Mouse (Mus musculus) forebrain, embryonic 14.5 days (tissue): ENCODE measurements around the gene Braf. TPM values are rescaled to one million over a fixed set of nuclear protein-coding genes. Genes with fewer than 3 reads are reported as not detected.
A peak's percentile ranks its signal among the peaks of the same experiment; 100 is the strongest.

Experiments
- ATAC-seq: fragments of 200-750 bp; cut with Nextera tagmentation; 2 replicates; pipeline ENCODE4 v1.8.0; 2017; ENCODE audit warnings: mild to moderate bottlenecking, moderate library complexity
- DNase-seq: peaks from one replicate; pipeline ENCODE4 v3.0.0-alpha.2; 2015; ENCODE audit warnings: low spot score
- H3K27ac ChIP-seq: fragments of 300-500 bp; sonication (generic); 2 replicates; pipeline ENCODE4 v1.5.1; 2014; ENCODE audit warnings: low read depth, mild to moderate bottlenecking, control low read depth, low read length, moderate library complexity
- H3K27me3 ChIP-seq: fragments of 300-500 bp; sonication (generic); replicated peaks from 2 replicates; pipeline ENCODE4 v1.6.1; 2014; ENCODE audit warnings: low read length, control low read depth, mixed read lengths; ENCODE audit not compliant: control insufficient read depth, insufficient read depth
- H3K36me3 ChIP-seq: fragments of 300-500 bp; sonication (generic); 2 replicates; pipeline ENCODE4 v1.6.1; 2014; ENCODE audit warnings: low read length, control low read depth; ENCODE audit not compliant: control insufficient read depth, insufficient read depth
- H3K4me1 ChIP-seq: fragments of 300-500 bp; sonication (generic); 2 replicates; pipeline ENCODE4 v1.6.1; 2014; ENCODE audit warnings: antibody characterized with exemption, low read length, control low read depth; ENCODE audit not compliant: control insufficient read depth, insufficient read depth
- H3K4me2 ChIP-seq: fragments of 300-500 bp; sonication (generic); 2 replicates; pipeline ENCODE4 v1.6.1; 2014; ENCODE audit warnings: mild to moderate bottlenecking, control low read depth, low read length
- H3K4me3 ChIP-seq: fragments of 300-500 bp; sonication (generic); 2 replicates; pipeline ENCODE4 v1.5.1; 2014; ENCODE audit warnings: low read depth, low read length, control low read depth
- H3K9ac ChIP-seq: fragments of 300-500 bp; sonication (generic); 2 replicates; pipeline ENCODE4 v1.6.1; 2014; ENCODE audit warnings: mild to moderate bottlenecking, low read length, control low read depth, moderate library complexity
- H3K9me3 ChIP-seq: fragments of 300-500 bp; sonication (generic); replicated peaks from 2 replicates; pipeline ENCODE4 v1.6.1; 2016; ENCODE audit warnings: low read length, control low read depth, mixed read lengths; ENCODE audit not compliant: control insufficient read depth
- WGBS: fragments of 180-500 bp; shearing (Covaris S2); extraction: QIAGEN DNeasy Blood & Tissue Kit; methylation state at CpG from one replicate; pipeline ENCODE4 v1.1.7; 2014; 5-methylcytosine and 5-hydroxymethylcytosine counted together
- polyA plus RNA-seq: library from polyadenylated mRNA; unstranded; fragments of >200 nt; fragmentation: Nextera tagmentation; extraction: Ambion mirVana; gene quantifications from 2 replicates; pipeline ENCODE4 v1.2.1, GENCODE M21; 2014

Gene Braf
- polyA plus RNA-seq, 1 experiment from 2014 or later: 13.4 TPM

- Histone ChIP-seq H3K27ac (no peak overlapping the region), H3K4me2 (no peak overlapping the region), H3K9me3 (no peaks in the 10 kb centered on the region), H3K36me3 (peaks cover 11% of the 10 kb centered on the region), H3K9ac (no peak overlapping the region), H3K4me3 (no peak overlapping the region), H3K4me1 (no peaks in the 10 kb centered on the region), H3K27me3 (no peaks in the 10 kb centered on the region)
- ATAC-seq (no peak), DNase-seq (no peak)
- WGBS: 25% methylated on average over 4 of the region's 4 CpGs
Measured at GRCm38 (mm10) chr6:39680524-39680923, 44.7 kb downstream of the Braf start.

DNA sequence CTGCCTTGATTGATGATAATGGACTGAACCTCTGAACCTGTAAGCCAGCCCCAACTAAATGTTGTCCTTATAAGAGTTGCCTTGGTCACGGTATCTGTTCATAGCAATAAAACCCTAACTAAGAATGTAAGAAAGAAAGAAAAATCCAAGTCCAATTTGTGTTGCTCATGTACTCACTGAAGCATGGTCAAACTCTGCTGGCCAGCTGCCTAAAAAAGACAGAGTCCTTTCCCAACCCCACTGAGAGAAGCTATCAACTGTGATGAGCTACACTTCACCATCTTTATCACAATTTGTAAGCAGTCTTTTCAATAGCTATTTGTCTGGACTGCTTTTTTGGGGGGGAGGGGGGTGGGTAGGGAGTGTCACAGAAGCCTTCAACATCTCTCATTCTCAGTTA, 47.0 kb downstream of the Braf start:
- WGBS: 97% methylated on average over 1 of the region's 1 CpGs
- no peaks in the 10 kb centered on the region for H3K4me1 ChIP-seq
- H3K9ac ChIP-seq: no peak overlapping the region
- no peak overlapping the region for H3K4me2 ChIP-seq
- ATAC-seq (no peak), DNase-seq (no peak)
- H3K4me3 ChIP-seq: no peak overlapping the region
- H3K27ac ChIP-seq: no peak overlapping the region
- H3K27me3 ChIP-seq: no peaks in the 10 kb centered on the region
- peaks cover 15% of the 10 kb centered on the region for H3K36me3 ChIP-seq
- no peaks in the 10 kb centered on the region for H3K9me3 ChIP-seq

DNA sequence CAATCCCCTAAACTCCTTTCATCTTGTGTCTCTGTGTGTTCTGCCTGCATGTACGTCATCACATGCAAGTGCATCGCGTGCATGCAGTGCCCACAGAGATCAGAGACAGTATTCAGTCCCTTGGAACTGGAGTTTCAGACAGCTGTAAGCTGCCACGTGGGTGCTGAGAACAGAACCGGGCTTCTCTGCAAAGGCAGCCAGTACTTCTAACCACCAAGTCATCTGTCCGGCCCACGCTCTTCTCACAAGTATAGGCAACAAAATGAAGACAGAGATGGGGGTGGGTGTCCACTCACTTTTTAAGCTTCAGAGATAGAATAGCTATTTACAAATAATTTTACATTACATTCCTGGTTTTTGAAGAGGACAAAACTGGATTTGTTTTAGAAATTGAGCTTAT, 50.2 kb downstream of the Braf start:
- Histone ChIP-seq H3K4me3 (no peak overlapping the region), H3K27me3 (no peaks in the 10 kb centered on the region), H3K27ac (no peak overlapping the region), H3K4me2 (no peak overlapping the region), H3K4me1 (no peaks in the 10 kb centered on the region), H3K9me3 (no peaks in the 10 kb centered on the region), H3K9ac (no peak overlapping the region), H3K36me3 (peaks cover 21% of the 10 kb centered on the region)
- no peak for ATAC-seq
- WGBS: 85% methylated on average over 7 of the region's 7 CpGs
- no peak for DNase-seq

- H3K4me1 ChIP-seq: no peaks in the 10 kb centered on the region
- no peak overlapping the region for H3K4me2 ChIP-seq
- ATAC-seq (no peak), DNase-seq (no peak)
- H3K27me3 ChIP-seq: no peaks in the 10 kb centered on the region
- no peak overlapping the region for H3K9ac ChIP-seq
- no peak overlapping the region for H3K4me3 ChIP-seq
- no peak overlapping the region for H3K27ac ChIP-seq
- WGBS: 93% methylated on average over 2 of the region's 2 CpGs
- peaks cover 44% of the 10 kb centered on the region for H3K36me3 ChIP-seq
- no peaks in the 10 kb centered on the region for H3K9me3 ChIP-seq
Measured at GRCm38 (mm10) chr6:39611296-39611695, 114.0 kb downstream of the Braf start.

GRCm38 (mm10) chr6:39610207-39610606, 115.1 kb downstream of the Braf start:
- WGBS: 66% methylated on average over 2 of the region's 2 CpGs
- peak; percentile 22 for DNase-seq

GRCm38 (mm10) chr6:39607365-39607764, 117.9 kb downstream of the Braf start:
- Histone ChIP-seq H3K36me3 (peaks cover 27% of the 10 kb centered on the region), H3K4me3 (no peak overlapping the region), H3K9ac (no peak overlapping the region), H3K4me1 (no peaks in the 10 kb centered on the region), H3K27ac (no peak overlapping the region), H3K4me2 (no peak overlapping the region), H3K27me3 (no peaks in the 10 kb centered on the region), H3K9me3 (no peaks in the 10 kb centered on the region)
- DNase-seq: no peak
- 79% methylated on average over 5 of the region's 5 CpGs for WGBS
- no peak for ATAC-seq

More at GRCm38 (mm10) chr6:39610207-39610606, 115.1 kb downstream of the Braf start:
- Histone ChIP-seq H3K36me3 (peaks cover 36% of the 10 kb centered on the region), H3K4me3 (no peak overlapping the region), H3K4me2 (no peak overlapping the region), H3K27me3 (no peaks in the 10 kb centered on the region), H3K4me1 (no peaks in the 10 kb centered on the region), H3K9ac (no peak overlapping the region), H3K27ac (no peak overlapping the region), H3K9me3 (no peaks in the 10 kb centered on the region)
- ATAC-seq: no peak

DNA sequence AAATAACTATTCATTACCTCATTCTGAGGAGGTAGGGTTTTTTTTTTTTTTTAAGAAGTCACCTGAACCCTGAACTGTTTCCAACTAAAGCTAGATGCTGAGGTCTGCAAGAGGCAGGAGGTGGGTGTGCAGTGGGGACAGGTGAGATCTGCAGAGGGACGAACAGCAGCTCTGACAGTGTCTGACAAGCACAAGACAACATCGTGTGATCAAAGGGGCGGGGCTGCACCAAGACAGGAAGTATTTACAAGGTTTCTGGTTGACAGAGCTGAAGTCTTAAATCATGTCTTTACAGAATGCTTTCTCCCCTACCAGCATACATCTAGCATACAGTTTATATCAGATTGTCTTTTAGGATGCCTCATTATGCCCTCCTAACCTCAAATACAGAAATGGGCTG, 118.4 kb downstream of the Braf start:
- no peak overlapping the region for H3K4me2 ChIP-seq
- H3K4me3 ChIP-seq: no peak overlapping the region
- H3K9ac ChIP-seq: no peak overlapping the region
- no peaks in the 10 kb centered on the region for H3K9me3 ChIP-seq
- WGBS: 75% methylated on average over 3 of the region's 3 CpGs
- DNase-seq (no peak), ATAC-seq (no peak)
- peaks cover 30% of the 10 kb centered on the region for H3K36me3 ChIP-seq
- H3K27ac ChIP-seq: no peak overlapping the region
- H3K27me3 ChIP-seq: no peaks in the 10 kb centered on the region
- no peaks in the 10 kb centered on the region for H3K4me1 ChIP-seq

DNA sequence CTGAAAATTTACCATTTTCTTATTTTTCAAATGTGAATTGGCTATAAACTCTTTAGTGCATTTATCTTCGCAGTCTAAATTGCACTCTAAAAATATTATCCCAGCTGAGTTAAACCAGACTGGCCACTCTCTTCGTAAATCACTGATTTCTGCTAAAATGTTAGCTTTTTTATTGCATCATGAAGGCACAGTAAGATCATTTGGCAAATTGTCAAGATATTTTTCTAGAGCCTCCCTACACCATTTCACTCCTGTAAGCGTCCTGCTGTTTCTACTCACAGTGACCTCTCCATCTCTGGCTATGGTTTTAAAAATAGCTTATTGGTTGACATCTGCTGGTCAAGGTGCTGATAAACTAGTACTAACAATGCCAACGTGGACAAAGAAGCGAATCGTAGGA, 119.2 kb downstream of the Braf start:
- no peak for ATAC-seq
- H3K4me1 ChIP-seq: no peaks in the 10 kb centered on the region

DNA sequence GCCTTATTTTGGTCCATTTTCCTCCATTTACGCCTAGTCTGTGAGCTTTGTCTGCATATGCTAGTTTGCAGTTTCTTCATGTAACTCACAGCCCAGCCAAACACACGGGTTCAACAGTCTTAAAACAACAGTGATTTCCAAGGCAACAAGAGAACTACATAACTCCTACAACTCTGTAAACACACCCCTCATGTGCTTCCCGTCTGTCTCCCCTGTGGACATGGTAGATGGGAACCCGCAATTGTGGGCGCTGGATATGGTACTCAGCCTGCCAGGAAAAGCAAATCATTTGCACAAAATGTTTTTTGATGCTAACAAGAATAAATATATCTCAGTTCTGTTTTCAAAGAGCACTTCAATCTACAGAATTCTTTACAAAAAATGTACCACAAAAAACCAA, 120.7 kb downstream of the Braf start:
- no peaks in the 10 kb centered on the region for H3K27me3 ChIP-seq
- 87% methylated on average over 5 of the region's 5 CpGs for WGBS
- H3K4me1 ChIP-seq: no peaks in the 10 kb centered on the region
- H3K4me2 ChIP-seq: no peak overlapping the region
- DNase-seq (no peak), ATAC-seq (no peak)
- H3K9ac ChIP-seq: no peak overlapping the region
- H3K27ac ChIP-seq: no peak overlapping the region
- no peak overlapping the region for H3K4me3 ChIP-seq
- H3K36me3 ChIP-seq: peaks cover 39% of the 10 kb centered on the region
- no peaks in the 10 kb centered on the region for H3K9me3 ChIP-seq

More for the DNA sequence above, 119.2 kb downstream of the Braf start:
- peaks cover 31% of the 10 kb centered on the region for H3K36me3 ChIP-seq
- no peak overlapping the region for H3K27ac ChIP-seq
- no peak overlapping the region for H3K4me2 ChIP-seq
- H3K9ac ChIP-seq: no peak overlapping the region
- 92% methylated on average over 6 of the region's 6 CpGs for WGBS
- DNase-seq: no peak
- H3K27me3 ChIP-seq: no peaks in the 10 kb centered on the region
- H3K9me3 ChIP-seq: no peaks in the 10 kb centered on the region
- no peak overlapping the region for H3K4me3 ChIP-seq
